Mouse (Mus musculus): ENCODE results near the gene Tmem8b.

DNA sequence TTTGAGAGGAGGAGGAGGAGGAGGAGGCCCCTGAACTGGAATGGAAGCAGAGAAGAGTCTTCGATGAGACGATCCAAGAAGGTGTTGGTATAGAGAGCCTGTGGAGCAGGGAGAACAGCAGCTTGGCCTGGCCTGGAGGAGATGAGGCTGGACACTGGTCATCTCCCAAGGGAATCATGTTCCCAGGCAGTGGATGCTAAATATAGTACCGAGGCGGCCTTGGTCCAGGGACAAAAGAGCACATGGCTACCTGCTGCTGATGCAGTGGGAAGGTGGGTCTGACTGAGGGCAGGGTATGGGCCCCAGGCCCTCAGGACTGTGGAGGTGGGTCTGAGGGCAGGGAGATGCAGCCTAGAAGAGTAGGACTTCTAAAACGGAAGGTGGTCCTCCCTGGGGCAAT is 64.4 kb downstream of the Tmem8b start:
- TF ChIP-seq CTCF (IDR thresholded peaks at IDR 0.05; ENCODE audit: low read depth, low read length) (no peak), POLR2A (IDR thresholded peaks at IDR 0.05; ENCODE audit: insufficient read depth, low read length) (no peak), EP300 (IDR thresholded peaks at IDR 0.05; ENCODE audit: insufficient read depth, low read depth, low read length) (no peak)

Measured in ES-Bruce4 (cell line).